Mouse (Mus musculus) midbrain, postnatal 0 days (tissue): ENCODE data around the gene Wdr24. TPM values are rescaled to one million over a fixed set of nuclear protein-coding genes. Genes with fewer than 3 reads are reported as not detected.

Experiments
- ATAC-seq: fragments of 200-750 bp; cut with Nextera tagmentation; 2 replicates; pipeline ENCODE4 v1.8.0; 2017; ENCODE audit warnings: moderate number of reproducible peaks, mild to moderate bottlenecking, moderate TSS enrichment, moderate library complexity; ENCODE audit not compliant: low FRiP score
- DNase-seq: peaks from one replicate; pipeline ENCODE4 v3.0.0-alpha.2; 2015; ENCODE audit warnings: low spot score
- H3K27ac ChIP-seq: fragments of 300-500 bp; sonication (generic); 2 replicates; pipeline ENCODE4 v1.5.1; 2014; ENCODE audit warnings: low read depth, mild to moderate bottlenecking, low read length, mixed read lengths
- H3K27me3 ChIP-seq: fragments of 300-500 bp; sonication (generic); 2 replicates; pipeline ENCODE4 v1.6.1; 2014; ENCODE audit warnings: low read length, control low read depth, mixed read lengths; ENCODE audit not compliant: insufficient read depth
- H3K36me3 ChIP-seq: fragments of 300-500 bp; sonication (generic); 2 replicates; pipeline ENCODE4 v1.6.1; 2014; ENCODE audit warnings: low read length, control low read depth, mixed read lengths; ENCODE audit not compliant: insufficient read depth
- H3K4me1 ChIP-seq: fragments of 300-500 bp; sonication (generic); 2 replicates; pipeline ENCODE4 v1.6.1; 2014; ENCODE audit warnings: mild to moderate bottlenecking, control low read depth, antibody characterized with exemption, low read length, mixed read lengths; ENCODE audit not compliant: insufficient read depth
- H3K4me2 ChIP-seq: fragments of 300-500 bp; sonication (generic); 2 replicates; pipeline ENCODE4 v1.6.1; 2014; ENCODE audit warnings: low read depth, mild to moderate bottlenecking, low read length, mixed read lengths; ENCODE audit not compliant: poor library complexity, severe bottlenecking
- H3K4me3 ChIP-seq: fragments of 300-500 bp; sonication (generic); 2 replicates; pipeline ENCODE4 v1.5.1; 2014; ENCODE audit warnings: low read depth, mild to moderate bottlenecking, low read length, moderate library complexity
- H3K9ac ChIP-seq: fragments of 300-500 bp; sonication (generic); replicated peaks from 2 replicates; pipeline ENCODE4 v1.6.1; 2014; ENCODE audit warnings: mild to moderate bottlenecking, low read length, moderate library complexity, mixed read lengths; ENCODE audit not compliant: poor library complexity, severe bottlenecking
- H3K9me3 ChIP-seq: fragments of 300-500 bp; sonication (generic); 2 replicates; pipeline ENCODE4 v1.6.1; 2016; ENCODE audit warnings: low read length, control low read depth
- CTCF ChIP-seq: IDR thresholded peaks from 2 replicates; pipeline ENCODE4 v1.5.1; 2016; ENCODE audit warnings: antibody characterized with exemption, mild to moderate bottlenecking
- WGBS: fragments of 180-500 bp; shearing (Covaris S2); extraction: QIAGEN DNeasy Blood & Tissue Kit; methylation state at CpG from one replicate; pipeline ENCODE4 v1.1.7; 2014; 5-methylcytosine and 5-hydroxymethylcytosine counted together
- microRNA-seq: library from miRNA; unstranded; fragments of <30 nt; microRNA quantifications from one replicate; pipeline ENCODE4, GENCODE M21; 2016; ENCODE audit warnings: borderline number of aligned reads
- polyA plus RNA-seq: library from polyadenylated mRNA; unstranded; fragments of >200 nt; fragmentation: Nextera tagmentation; extraction: Ambion mirVana; gene quantifications from 2 replicates; pipeline ENCODE4 v1.2.1, GENCODE M21; 2015
- total RNA-seq: library from RNA; depleted of rRNA; stranded (reverse); fragments of >200 nt; gene quantifications from 2 replicates; pipeline ENCODE4 v1.2.3, GENCODE M21; 2014; rRNA removed

Wdr24 gene
- total and polyA plus RNA-seq, 2 experiments from 2014 or later, result 24.7 to 33.4 TPM

DNA sequence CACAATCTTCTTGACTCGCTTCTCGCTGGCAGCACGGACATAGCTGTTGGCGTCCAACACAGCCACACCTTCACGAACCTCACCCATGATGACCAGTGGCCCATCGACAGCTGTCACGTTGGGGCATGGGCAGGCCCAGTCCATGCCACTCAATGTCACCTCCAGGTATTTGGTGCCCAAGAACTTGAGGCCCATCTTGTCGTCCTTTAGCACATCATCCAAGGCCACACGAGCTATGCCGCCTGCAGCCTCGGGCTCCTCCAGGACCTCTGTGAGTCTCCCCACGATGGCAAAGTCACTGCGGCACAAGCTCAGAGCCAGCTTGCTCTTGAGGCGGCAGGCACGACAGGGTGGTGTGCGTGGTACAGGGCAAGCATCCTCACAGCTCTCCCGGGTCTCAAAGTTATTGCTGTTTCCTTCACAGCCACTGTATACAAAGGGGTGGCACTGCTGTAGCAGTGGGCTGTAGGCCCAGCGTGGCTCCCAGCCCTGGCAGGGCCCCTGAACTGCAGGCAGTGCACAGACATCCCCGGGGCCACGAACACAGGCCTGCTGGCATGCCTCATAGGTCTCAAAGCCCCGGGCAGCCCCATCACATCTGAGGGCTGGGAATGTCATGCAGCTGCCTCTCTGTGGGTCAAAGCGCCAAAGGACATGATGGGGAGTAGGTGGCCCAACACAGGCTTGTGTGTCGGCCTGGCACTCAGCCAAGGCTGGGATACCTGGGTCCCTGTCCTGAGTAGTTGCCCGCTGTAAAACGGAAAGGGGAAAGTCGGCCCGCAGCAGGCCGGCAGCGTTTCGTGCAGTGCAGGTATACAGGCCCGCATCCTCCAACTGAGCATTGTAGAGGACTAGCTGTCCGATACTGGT, 54.5 kb downstream of the Wdr24 start:
- WGBS, result 91% methylated on average over 31 of the region's 32 CpGs
- no peaks in the 10 kb centered on the region for H3K9me3 ChIP-seq
- TF ChIP-seq CTCF, result no peak
- H3K4me2 ChIP-seq, result no peak overlapping the region
- no peak overlapping the region for H3K4me3 ChIP-seq
- no peak overlapping the region for H3K27ac ChIP-seq
- H3K27me3 ChIP-seq, result no peaks in the 10 kb centered on the region
- ATAC-seq (no peak), DNase-seq (no peak)
- no peak overlapping the region for H3K9ac ChIP-seq
- peaks cover 19% of the 10 kb centered on the region for H3K4me1 ChIP-seq
- peaks cover 24% of the 10 kb centered on the region; the same call in 1 of the 2 replicates for H3K36me3 ChIP-seq

Small RNA genes within 50 kb of the gene (microRNA-seq; reads per million reads assigned to microRNA genes)
- gene Mir3082 (1.0 reads per million), gene Mir6966 (not detected)

Other genes with a start within 250 kb of the Wdr24 start
- 27.3 and 27.6 TPM in 2 replicates for gene Lmf1, start 244.5 kb upstream of the Wdr24 start, total RNA-seq
- gene Lmf1, start 244.5 kb upstream of the Wdr24 start, polyA plus RNA-seq, result 19.8 and 23.0 TPM in 2 replicates
- 34.4 and 42.2 TPM in 2 replicates for gene Gng13, start 106.5 kb upstream of the Wdr24 start, total RNA-seq
- 21.0 and 25.8 TPM in 2 replicates for gene Gng13, start 106.5 kb upstream of the Wdr24 start, polyA plus RNA-seq
- gene Chtf18, start 96.2 kb upstream of the Wdr24 start, total RNA-seq, result 3.4 and 5.8 TPM in 2 replicates
- gene Chtf18, start 96.2 kb upstream of the Wdr24 start, polyA plus RNA-seq, result 2.2 and 2.5 TPM in 2 replicates
- gene Rpusd1, start 96.0 kb upstream of the Wdr24 start, total RNA-seq, result 8.0 and 10.5 TPM in 2 replicates
- gene Rpusd1, start 96.0 kb upstream of the Wdr24 start, polyA plus RNA-seq, result 26.7 and 33.3 TPM in 2 replicates
- not detected in 2 replicates for gene Mslnl, start 87.6 kb upstream of the Wdr24 start, total RNA-seq
- gene Mslnl, start 87.6 kb upstream of the Wdr24 start, polyA plus RNA-seq, result not detected in 2 replicates
- 0.52 and 1.6 TPM in 2 replicates for gene Msln, start 69.2 kb upstream of the Wdr24 start, total RNA-seq
- gene Msln, start 69.2 kb upstream of the Wdr24 start, polyA plus RNA-seq, result 2.2 and 3.6 TPM in 2 replicates
- gene Narfl, start 49.9 kb upstream of the Wdr24 start, total RNA-seq, result 25.2 and 27.3 TPM in 2 replicates
- gene Narfl, start 49.9 kb upstream of the Wdr24 start, polyA plus RNA-seq, result 25.1 and 27.2 TPM in 2 replicates
- gene Haghl, start 38.0 kb upstream of the Wdr24 start, total RNA-seq, result 149 and 156 TPM in 2 replicates
- gene Haghl, start 38.0 kb upstream of the Wdr24 start, polyA plus RNA-seq, result 206 and 228 TPM in 2 replicates
- 0.44 TPM in 1 of 2 replicates, not detected in the other for gene Ccdc78, start 37.0 kb upstream of the Wdr24 start, total RNA-seq
- gene Ccdc78, start 37.0 kb upstream of the Wdr24 start, polyA plus RNA-seq, result 0.39 and 0.65 TPM in 2 replicates
- gene Fam173a, start 30.7 kb upstream of the Wdr24 start, total RNA-seq, result 65.8 and 74.2 TPM in 2 replicates
- 106 and 116 TPM in 2 replicates for gene Fam173a, start 30.7 kb upstream of the Wdr24 start, polyA plus RNA-seq
- not detected in 2 replicates for gene AC134908.4, start 28.0 kb upstream of the Wdr24 start, total RNA-seq
- 0.89 TPM in 1 of 2 replicates, not detected in the other for gene AC134908.4, start 28.0 kb upstream of the Wdr24 start, polyA plus RNA-seq
- 155 and 236 TPM in 2 replicates for gene Metrn, start 26.5 kb upstream of the Wdr24 start, total RNA-seq
- gene Metrn, start 26.5 kb upstream of the Wdr24 start, polyA plus RNA-seq, result 50.0 and 54.3 TPM in 2 replicates
- 140 and 154 TPM in 2 replicates for gene Fbxl16, start 14.5 kb upstream of the Wdr24 start, total RNA-seq
- gene Fbxl16, start 14.5 kb upstream of the Wdr24 start, polyA plus RNA-seq, result 43.1 and 51.7 TPM in 2 replicates
- 39.1 and 46.2 TPM in 2 replicates for gene Jmjd8, start 5.2 kb downstream of the Wdr24 start, total RNA-seq
- 43.8 and 45.9 TPM in 2 replicates for gene Jmjd8, start 5.2 kb downstream of the Wdr24 start, polyA plus RNA-seq
- gene Stub1, start 9.8 kb downstream of the Wdr24 start, total RNA-seq, result 237 and 248 TPM in 2 replicates
- gene Stub1, start 9.8 kb downstream of the Wdr24 start, polyA plus RNA-seq, result 374 and 397 TPM in 2 replicates
- 95.2 and 168 TPM in 2 replicates for gene Rhbdl1, start 13.7 kb downstream of the Wdr24 start, total RNA-seq
- 97.0 and 110 TPM in 2 replicates for gene Rhbdl1, start 13.7 kb downstream of the Wdr24 start, polyA plus RNA-seq
- gene Gm20683, start 18.1 kb downstream of the Wdr24 start, total RNA-seq, result 25.8 and 34.3 TPM in 2 replicates
- 11.9 and 14.2 TPM in 2 replicates for gene Gm20683, start 18.1 kb downstream of the Wdr24 start, polyA plus RNA-seq
- 49.2 and 70.1 TPM in 2 replicates for gene Rhot2, start 21.2 kb downstream of the Wdr24 start, total RNA-seq
- gene Rhot2, start 21.2 kb downstream of the Wdr24 start, polyA plus RNA-seq, result 15.4 and 16.2 TPM in 2 replicates
- gene Wdr90, start 37.9 kb downstream of the Wdr24 start, total RNA-seq, result 36.2 and 44.3 TPM in 2 replicates
- 14.2 and 15.0 TPM in 2 replicates for gene Wdr90, start 37.9 kb downstream of the Wdr24 start, polyA plus RNA-seq
- gene Mcrip2, start 45.1 kb downstream of the Wdr24 start, total RNA-seq, result 14.6 and 29.9 TPM in 2 replicates
- gene Mcrip2, start 45.1 kb downstream of the Wdr24 start, polyA plus RNA-seq, result 39.5 and 45.5 TPM in 2 replicates
- 53.8 and 64.8 TPM in 2 replicates for gene Mettl26, start 51.4 kb downstream of the Wdr24 start, total RNA-seq
- gene Mettl26, start 51.4 kb downstream of the Wdr24 start, polyA plus RNA-seq, result 67.3 and 74.0 TPM in 2 replicates
- gene Wfikkn1, start 57.2 kb downstream of the Wdr24 start, total RNA-seq, result 0.77 and 1.7 TPM in 2 replicates
- gene Wfikkn1, start 57.2 kb downstream of the Wdr24 start, polyA plus RNA-seq, result 0.42 and 0.56 TPM in 2 replicates
- gene Rab40c, start 96.1 kb downstream of the Wdr24 start, total RNA-seq, result 42.1 and 43.0 TPM in 2 replicates
- 36.2 and 38.9 TPM in 2 replicates for gene Rab40c, start 96.1 kb downstream of the Wdr24 start, polyA plus RNA-seq
- 73.6 and 111 TPM in 2 replicates for gene Pigq, start 121.3 kb downstream of the Wdr24 start, total RNA-seq
- gene Pigq, start 121.3 kb downstream of the Wdr24 start, polyA plus RNA-seq, result 75.4 and 79.7 TPM in 2 replicates
- 0.47 and 0.60 TPM in 2 replicates for gene Nhlrc4, start 121.3 kb downstream of the Wdr24 start, total RNA-seq
- gene Nhlrc4, start 121.3 kb downstream of the Wdr24 start, polyA plus RNA-seq, result 0.35 and 0.91 TPM in 2 replicates
- gene A930017K11Rik, start 128.9 kb downstream of the Wdr24 start, total RNA-seq, result 2.9 and 4.1 TPM in 2 replicates
- gene A930017K11Rik, start 128.9 kb downstream of the Wdr24 start, polyA plus RNA-seq, result 3.2 and 3.7 TPM in 2 replicates
- 29.7 and 36.8 TPM in 2 replicates for gene Capn15, start 162.2 kb downstream of the Wdr24 start, total RNA-seq
- 14.7 and 20.1 TPM in 2 replicates for gene Capn15, start 162.2 kb downstream of the Wdr24 start, polyA plus RNA-seq
- gene Rab11fip3, start 245.9 kb downstream of the Wdr24 start, total RNA-seq, result 34.7 and 35.7 TPM in 2 replicates
- gene Rab11fip3, start 245.9 kb downstream of the Wdr24 start, polyA plus RNA-seq, result 14.8 and 18.3 TPM in 2 replicates